Mouse (Mus musculus) frontal cortex, adult (tissue): ENCODE data around the gene B3gnt3.
"Not testable (repeated sequence)": the region's sequence is repeated elsewhere in the genome, so short reads cannot be mapped to it uniquely, and the experiment has no call there.

Experiments
- ATAC-seq: cut with Nextera tagmentation; 2 replicates; pipeline ENCODE4 v1.9.2; 2017; ENCODE audit warnings: mild to moderate bottlenecking, moderate library complexity, mixed read lengths; ENCODE audit not compliant: low TSS enrichment

The B3gnt3 gene

DNA sequence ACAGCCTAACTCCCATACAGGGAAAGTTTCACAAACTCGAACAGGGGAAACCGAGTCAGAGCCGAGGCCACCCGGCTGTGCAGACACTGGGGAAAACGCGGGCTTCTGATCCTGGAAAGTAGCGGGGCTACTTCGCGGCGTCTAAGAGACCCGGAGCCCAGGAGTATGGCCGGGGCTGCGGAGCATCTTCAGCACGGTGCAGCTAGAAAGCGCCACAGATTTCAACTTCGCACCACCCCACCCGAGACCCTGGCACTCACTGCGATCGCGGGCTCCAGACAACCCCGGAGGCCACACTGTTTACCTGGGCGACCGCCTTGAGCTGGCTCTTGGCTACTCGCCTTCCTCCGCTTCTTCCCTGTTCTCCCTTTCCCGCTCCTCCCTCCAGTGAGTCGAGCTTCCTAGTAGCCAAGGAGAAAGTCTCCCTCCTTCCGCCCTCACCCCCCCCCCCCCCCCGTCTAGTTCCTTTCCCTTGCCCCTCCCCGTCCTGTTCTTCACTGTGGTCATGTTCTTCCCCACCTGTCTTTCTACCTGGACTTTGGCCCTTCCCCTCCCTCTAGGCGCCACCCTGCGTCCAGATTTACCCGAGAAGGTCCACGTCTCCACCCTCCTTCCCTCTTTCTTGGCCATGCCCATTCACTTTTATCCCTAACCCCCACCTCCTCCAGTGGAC, at the start of gene B3gnt3:
B3gnt3 (minus strand) TSS at position 376 of the 673 bp plus-strand sequence.
- no peak for ATAC-seq

GRCm38 (mm10) chr8:71749321-71750075, 47.9 kb upstream of the B3gnt3 start:
- ATAC-seq = not testable (repeated sequence)

GRCm38 (mm10) chr8:71747082-71747481, 45.5 kb upstream of the B3gnt3 start:
- ATAC-seq = not testable (repeated sequence)

DNA sequence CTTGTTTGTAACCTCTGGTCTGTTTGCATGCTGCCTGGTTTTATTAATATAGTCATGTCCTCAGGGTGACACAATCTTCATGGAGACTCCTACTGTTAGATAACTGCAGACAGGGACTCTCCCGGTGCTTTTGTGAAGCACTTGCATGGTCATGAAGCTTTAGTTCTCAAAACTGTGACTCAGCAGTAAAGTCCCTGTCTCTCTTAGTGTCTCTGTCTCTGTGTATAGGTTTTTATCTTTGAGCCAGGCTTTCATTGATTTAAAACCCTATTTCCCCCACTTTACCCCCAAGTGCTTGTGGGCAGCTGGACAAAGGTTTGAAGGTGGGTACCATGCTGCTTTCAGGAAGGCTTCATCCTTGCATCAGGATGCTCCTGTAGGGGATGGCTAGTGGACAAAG, 43.7 kb upstream of the B3gnt3 start:
- ATAC-seq = no peak

DNA sequence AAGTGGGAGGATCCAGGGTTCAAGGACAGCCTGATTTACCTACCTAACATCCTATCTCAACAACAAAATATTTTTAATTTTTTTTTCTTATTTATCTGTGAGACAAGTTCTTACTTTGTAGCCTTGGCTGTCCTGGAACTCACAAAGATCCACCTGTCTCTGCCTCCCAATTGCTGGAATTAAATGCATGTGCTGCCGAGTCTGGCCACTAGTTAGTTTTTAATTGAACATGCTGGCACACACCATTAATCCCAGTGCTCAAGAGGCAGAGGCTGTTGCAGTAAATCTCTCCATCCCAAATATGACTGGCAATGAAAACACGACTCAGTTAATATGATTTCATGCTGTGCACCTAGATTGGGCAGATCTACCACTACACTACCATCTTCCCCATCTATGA, 41.2 kb upstream of the B3gnt3 start:
- no peak for ATAC-seq

GRCm38 (mm10) chr8:71741687-71742114, 40.1 kb upstream of the B3gnt3 start:
- no peak for ATAC-seq

GRCm38 (mm10) chr8:71741226-71741625, 39.6 kb upstream of the B3gnt3 start:
- ATAC-seq = no peak

- ATAC-seq = 0 out of 2 replicates have a peak, but pooled peaks have one; percentile 50
Observed at GRCm38 (mm10) chr8:71738316-71738715, 36.7 kb upstream of the B3gnt3 start.

DNA sequence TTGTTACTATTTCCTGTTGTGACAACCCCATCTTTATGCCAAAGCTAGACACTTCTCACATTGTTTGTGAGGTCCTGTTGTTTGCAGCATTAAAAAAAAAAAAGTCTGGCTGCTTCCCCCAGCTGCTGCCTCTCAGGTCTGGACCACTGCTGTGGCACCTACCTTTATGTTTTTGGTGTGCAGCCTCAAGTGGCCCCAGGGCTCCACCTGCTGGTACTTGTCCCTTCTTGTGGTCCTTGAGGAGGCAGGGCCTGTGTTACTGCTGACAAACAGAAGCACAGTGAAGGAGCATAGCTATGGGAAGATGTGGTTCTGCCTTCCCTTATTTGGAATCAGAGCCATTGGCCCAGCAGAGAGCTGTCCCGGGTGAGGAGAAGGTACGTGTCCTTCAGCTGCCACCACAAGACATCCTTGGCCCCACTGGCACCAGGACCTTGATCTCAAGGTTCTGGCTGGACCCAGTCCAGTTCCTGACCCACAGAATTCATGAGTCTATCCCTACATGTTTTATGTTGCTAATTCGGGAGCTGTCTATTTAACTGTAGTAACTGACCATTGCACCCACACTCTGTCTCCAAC, 30.2 kb upstream of the B3gnt3 start:
- ATAC-seq = peak; percentile 72

DNA sequence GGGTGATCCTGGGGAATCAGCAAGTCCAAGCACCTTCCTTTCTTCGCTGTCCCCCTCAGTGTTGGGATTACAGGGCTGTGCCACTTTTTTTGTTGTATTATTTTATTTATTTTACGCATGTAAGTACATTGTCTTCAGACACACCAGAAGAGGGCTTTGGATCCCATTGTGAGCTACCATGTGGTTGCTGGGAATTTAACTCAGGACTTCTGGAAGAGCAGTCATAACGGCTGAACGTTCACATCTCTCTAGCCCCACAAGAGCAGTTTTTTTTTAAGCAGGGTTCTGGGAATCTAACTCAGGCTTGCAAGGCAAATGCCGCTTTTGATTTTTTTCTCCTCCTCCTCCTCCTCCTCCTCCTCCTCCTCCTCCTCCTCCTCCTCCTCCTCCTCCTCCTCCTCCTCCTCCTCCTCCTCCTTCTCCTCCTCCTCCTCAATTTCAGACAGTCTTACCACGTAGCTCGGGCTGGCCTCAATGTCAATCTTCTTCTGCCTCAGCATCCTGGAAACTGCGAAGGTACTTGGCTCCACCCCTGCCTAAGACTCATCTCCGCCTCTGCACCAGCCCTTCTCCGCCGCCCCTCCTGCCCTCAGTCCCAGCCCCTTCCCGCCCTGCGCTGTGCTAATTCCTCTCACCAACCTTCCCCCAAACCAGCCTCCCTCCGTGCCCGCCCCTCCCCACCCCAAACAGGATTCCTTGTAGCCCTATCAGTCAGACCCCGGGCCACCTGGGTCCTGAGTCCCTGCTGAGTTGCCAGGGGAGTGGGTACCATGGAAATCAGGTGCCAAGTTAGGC, 27.4 kb upstream of the B3gnt3 start:
- ATAC-seq = peak; percentile 28; the same call in 1 of the 2 replicates

DNA sequence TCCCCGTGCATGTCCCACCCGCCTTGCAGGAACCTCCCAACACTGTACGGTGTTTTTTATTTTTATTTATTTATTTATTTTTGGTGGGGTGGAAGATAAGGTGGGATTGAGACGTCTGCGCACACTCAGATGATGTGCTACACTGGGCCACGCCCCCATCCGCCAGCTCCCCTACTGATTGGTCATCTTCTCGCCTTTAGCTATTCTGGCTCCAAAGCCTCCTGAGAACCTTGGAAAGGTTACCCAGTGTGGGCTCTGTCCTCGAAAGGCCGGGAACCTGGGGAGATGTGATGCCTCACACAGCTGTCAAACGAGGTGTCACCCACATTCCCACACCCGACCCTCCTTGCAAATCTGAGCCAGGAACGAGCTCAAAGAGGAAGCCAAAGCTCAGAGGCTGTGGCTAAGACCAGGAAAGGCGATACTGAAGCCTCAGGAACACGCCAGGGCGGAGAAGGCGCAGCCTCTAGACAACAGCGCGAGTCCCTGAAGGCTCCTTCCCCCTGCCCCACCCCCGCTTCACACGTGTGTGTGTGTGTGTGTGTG, 26.7 kb upstream of the B3gnt3 start:
- peak; percentile 32; the same call in 1 of the 2 replicates for ATAC-seq

DNA sequence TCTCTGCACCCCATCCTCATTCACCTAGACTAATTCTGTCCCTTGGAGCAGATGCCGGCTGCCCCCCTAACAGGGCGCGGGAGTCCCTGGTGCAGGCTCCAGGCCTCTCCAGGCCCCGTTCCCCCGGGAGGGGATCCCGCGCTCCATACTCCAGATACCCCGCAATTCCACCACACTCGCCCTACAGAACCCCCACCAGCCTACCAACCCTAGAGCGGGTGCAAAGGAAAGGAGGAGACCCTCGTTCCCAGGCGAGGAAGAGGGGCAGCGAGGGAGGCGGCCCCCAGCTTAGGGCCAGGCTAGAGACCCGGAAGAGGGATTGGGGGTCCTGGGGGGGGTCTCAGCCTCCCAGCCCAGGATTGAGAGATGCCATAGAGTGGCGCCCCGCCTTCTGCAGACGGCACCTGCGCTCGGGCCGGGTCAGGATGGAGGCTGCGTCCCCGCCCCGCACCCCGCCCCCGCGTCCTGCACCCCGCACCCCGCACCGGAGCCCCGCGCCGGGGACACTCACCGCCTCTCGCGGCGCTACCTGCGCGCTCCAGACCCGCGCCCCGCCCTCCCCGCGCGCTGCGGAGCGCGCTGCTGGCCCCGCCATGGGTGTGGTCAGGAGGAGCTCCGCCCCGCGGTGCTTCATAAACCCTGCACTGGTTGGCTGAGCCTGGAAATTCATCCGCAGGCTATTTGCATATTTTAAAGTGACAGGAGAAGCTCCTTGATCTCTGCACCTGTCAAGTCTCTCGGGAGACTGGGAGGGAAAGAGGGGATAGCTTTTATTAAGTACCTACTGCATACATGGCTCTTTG, 23.7 kb upstream of the B3gnt3 start, which contains the start of gene Fcho1:
Fcho1 (minus strand) TSS at position 595 of the 803 bp plus-strand sequence.
- ATAC-seq = peak; percentile 77

- ATAC-seq = no peak
Observed at GRCm38 (mm10) chr8:71724389-71724788, 22.8 kb upstream of the B3gnt3 start.

GRCm38 (mm10) chr8:71723047-71723551, 21.5 kb upstream of the B3gnt3 start:
- no peak for ATAC-seq

DNA sequence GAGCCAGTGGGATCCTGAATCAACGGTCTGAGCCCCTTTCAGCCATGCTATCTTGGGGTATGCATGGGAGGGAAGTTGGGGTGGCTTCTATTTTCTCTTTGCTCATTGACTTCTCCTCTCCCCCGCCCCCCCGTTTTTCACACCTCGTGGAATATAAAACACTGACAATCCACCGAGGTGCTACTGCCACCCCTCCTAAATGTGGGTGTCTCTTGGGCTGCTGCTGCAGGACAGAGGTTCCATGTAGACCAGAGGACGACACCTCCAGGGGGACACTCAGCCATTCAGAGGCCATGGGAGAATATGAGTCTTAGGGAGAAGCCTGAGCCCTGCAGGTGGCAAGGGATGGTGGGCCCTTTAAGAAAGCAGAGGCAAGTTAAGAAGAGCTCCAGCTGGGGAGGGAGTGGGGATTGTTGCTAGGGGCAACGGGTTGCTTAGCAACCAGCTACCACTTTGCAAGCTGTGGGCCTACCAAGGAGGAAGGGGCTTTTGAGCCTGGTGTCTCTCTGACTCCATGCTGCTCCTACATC, 18.4 kb upstream of the B3gnt3 start:
- ATAC-seq = peak; percentile 55

GRCm38 (mm10) chr8:71719218-71719617, 17.6 kb upstream of the B3gnt3 start:
- no peak for ATAC-seq

- ATAC-seq = no peak
Observed at GRCm38 (mm10) chr8:71718252-71718651, 16.7 kb upstream of the B3gnt3 start.

DNA sequence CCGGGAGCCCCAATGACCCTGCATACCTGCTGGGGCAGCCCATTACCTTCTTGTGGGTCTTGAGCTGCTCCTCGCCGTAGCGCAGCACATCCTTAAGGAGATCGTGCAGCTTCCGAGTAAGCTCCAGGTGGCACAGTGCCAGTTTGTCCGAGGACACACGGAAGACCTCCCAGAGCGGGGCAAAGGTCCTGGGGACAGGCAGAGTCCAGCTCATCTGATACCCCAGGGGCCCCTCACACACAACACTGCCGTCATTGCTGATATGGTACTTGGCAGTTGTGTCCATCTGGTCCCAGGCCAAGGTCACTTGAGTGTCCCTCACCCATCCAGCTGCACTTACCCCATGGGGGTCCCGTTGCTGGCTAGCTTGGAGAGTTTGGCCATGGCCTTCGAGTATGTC, 15.5 kb upstream of the B3gnt3 start:
- ATAC-seq = no peak

- no peak for ATAC-seq
Observed at GRCm38 (mm10) chr8:71716561-71717053, 15.0 kb upstream of the B3gnt3 start.

- peak; percentile 44 for ATAC-seq
Observed at GRCm38 (mm10) chr8:71715531-71715930, 13.9 kb upstream of the B3gnt3 start.
